Mouse (Mus musculus) lung, adult 2 months (tissue): ENCODE results near the gene Snd1.

Experiments
- CTCF ChIP-seq: fragments of 200-500 bp; IDR thresholded peaks from 2 replicates; pipeline ENCODE4 v1.5.1; 2011; ENCODE audit warnings: mild to moderate bottlenecking, low read length, control low read depth; ENCODE audit not compliant: insufficient read depth
- POLR2A ChIP-seq: fragments of 200-500 bp; IDR thresholded peaks from 2 replicates; pipeline ENCODE4 v1.6.1; 2011; ENCODE audit warnings: low read depth, mild to moderate bottlenecking, control low read depth, low read length, borderline replicate concordance; ENCODE audit errors: extremely low read depth

- TF ChIP-seq POLR2A (no peak), CTCF (no peak)
Observed at GRCm38 (mm10) chr6:28621961-28622360, 147.0 kb downstream of the Snd1 start.
